Mouse (Mus musculus) gastrocnemius, adult 2 months (tissue): ENCODE measurements around the gene Il1rl1. TPM values are rescaled to one million over a fixed set of nuclear protein-coding genes. Genes with fewer than 3 reads are reported as not detected.

ENCODE experiments used
- DNase-seq: peaks from one replicate; pipeline ENCODE4 v3.0.0; 2022
- H3K27ac ChIP-seq: fragments of 200-600 bp; 2 replicates; pipeline ENCODE4 v1.8.1; 2022; ENCODE audit warnings: mild to moderate bottlenecking
- H3K4me3 ChIP-seq: fragments of 200-600 bp; 2 replicates; pipeline ENCODE4 v1.8.1; 2022; ENCODE audit warnings: mild to moderate bottlenecking, moderate library complexity
- CTCF ChIP-seq: fragments of 200-600 bp; IDR thresholded peaks from 2 replicates; pipeline ENCODE4 v1.8.1; 2022; ENCODE audit warnings: antibody characterized with exemption, mild to moderate bottlenecking, moderate library complexity
- intact Hi-C: fragments of 180-260 bp; cut with DNase I; formaldehyde crosslinking; loops from one replicate; pipeline ENCODE4 v1.15.1; 2025
- total RNA-seq, 2 experiments: library from RNA; stranded (reverse); gene quantifications; 2 replicates each; pipeline ENCODE4 v1.2.3; 2021

The Il1rl1 gene
- total RNA-seq, 2 experiments from 2014 or later = 1.0 to 1.1 TPM

DNA sequence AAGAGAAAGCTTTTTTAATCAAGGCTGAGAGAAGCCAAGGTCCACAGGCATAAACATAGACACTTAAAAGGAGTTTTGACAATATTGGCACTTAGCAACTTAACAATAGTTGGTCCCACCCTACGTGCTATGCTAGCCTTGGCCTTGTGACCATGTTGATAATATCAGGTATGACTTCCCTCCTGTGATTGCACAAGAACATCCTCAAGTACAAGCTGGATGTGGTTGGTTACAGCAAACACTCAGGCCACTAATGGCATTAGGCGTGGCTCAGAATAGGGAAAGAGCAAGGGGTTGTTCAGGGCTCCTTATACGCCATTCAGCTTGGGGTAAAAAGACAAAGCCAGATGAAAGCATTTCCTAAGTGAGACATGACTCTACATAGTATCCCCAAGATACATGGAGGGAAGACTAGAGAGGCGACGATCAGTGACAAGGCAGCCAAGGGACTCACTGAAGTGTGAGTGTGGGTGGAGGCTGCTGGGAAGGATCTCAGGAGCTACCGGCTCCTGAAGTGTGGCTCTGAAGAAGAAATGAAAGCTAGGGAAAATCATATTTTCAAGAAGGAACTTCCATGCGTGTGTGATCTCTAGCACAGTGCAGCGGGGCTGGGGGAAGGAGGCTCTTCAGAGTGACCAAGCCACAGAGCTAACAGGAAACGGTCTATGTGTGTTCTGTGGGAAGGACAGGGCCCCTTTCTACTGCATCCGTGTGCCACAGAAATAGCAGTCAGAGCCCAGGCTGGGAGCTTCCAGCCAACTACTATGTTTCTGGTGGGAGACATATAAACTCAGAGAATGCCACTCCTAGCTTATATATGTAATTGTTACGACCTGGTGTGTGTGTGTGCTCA is 72.4 kb downstream of the Il1rl1 start:
- intact Hi-C loops = no loop called here
- Histone ChIP-seq H3K27ac (no peak overlapping the region), H3K4me3 (no peak overlapping the region)
- no peak for TF ChIP-seq CTCF
- no peak for DNase-seq

DNA sequence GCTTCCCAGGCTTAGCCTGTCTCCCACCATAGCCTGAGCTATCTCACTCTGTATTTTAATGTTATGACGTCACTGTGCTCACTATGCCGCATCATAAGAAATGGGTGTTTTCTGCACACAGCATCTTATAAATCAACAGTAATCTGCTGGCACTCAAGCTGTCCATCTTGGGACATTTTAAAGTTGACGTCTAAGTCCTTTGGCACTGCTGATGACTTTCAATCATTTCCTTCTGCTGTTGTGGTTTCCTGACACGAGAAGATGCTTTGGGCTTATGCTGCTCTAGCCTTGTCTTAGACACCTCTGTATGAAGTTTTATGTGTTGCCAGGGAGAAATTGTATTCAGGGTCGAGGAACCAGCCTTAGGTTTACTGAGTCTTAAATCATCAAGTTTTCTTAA is 75.2 kb downstream of the Il1rl1 start:
- H3K27ac ChIP-seq = no peak overlapping the region
- no peak for TF ChIP-seq CTCF
- no peak for DNase-seq
- H3K4me3 ChIP-seq = no peak overlapping the region
- intact Hi-C loops = no loop called here

Other genes with a start within 250 kb of the Il1rl1 start
- gene Il1r1, start 204.5 kb upstream of the Il1rl1 start, total RNA-seq = 1 to 10 TPM; 3.0 to 3.4 TPM
- gene Il1rl2, start 105.0 kb upstream of the Il1rl1 start, total RNA-seq = 1 to 10 TPM in 1 of 2 experiments, under 1 TPM in 1; 0.86 to 1.1 TPM
- gene Il18r1, start 36.0 kb downstream of the Il1rl1 start, total RNA-seq = under 1 TPM; 0.06 to 0.08 TPM
- gene Il18rap, start 85.8 kb downstream of the Il1rl1 start, total RNA-seq = not detected
- gene Slc9a4, start 150.5 kb downstream of the Il1rl1 start, total RNA-seq = under 1 TPM; 0.64 to 0.97 TPM